Mouse (Mus musculus) stomach, embryonic 14.5 days (tissue): Measurements from ENCODE around the gene Cbwd1. TPM values are rescaled to one million over a fixed set of nuclear protein-coding genes. Genes with fewer than 3 reads are reported as not detected.

Source experiments
- microRNA-seq: library from miRNA; unstranded; fragments of <30 nt; microRNA quantifications from one replicate; pipeline ENCODE4, GENCODE M21; 2016
- polyA plus RNA-seq: library from polyadenylated mRNA; unstranded; fragments of >200 nt; fragmentation: Nextera tagmentation; extraction: Ambion mirVana; gene quantifications from 2 replicates; pipeline ENCODE4 v1.2.1, GENCODE M21; 2014

The Cbwd1 gene
- polyA plus RNA-seq, 1 experiment from 2014 or later: 23.0 TPM

Small RNAs within 50 kb of the gene (microRNA-seq; reads per million reads assigned to microRNA genes)
- gene Mir3084-1: not detected

Other genes with a start within 250 kb of the Cbwd1 start
- 16.8 and 20.3 TPM in 2 replicates for gene Pgm5, start 99.8 kb downstream of the Cbwd1 start, polyA plus RNA-seq
- gene Gm10053, start 85.9 kb downstream of the Cbwd1 start, polyA plus RNA-seq: 206 and 216 TPM in 2 replicates
- not detected in 2 replicates for gene Foxd4, start 60.4 kb downstream of the Cbwd1 start, polyA plus RNA-seq
- 10.7 and 12.2 TPM in 2 replicates for gene Dock8, start 37.9 kb upstream of the Cbwd1 start, polyA plus RNA-seq